Mouse (Mus musculus) megakaryocyte, adult 5-6 weeks (primary cell): Measurements from ENCODE around the gene Rbfox3. TPM values are rescaled to one million over a fixed set of nuclear protein-coding genes. Genes with fewer than 3 reads are reported as not detected.

Experiments
- ATAC-seq: 2 replicates; pipeline ENCODE4 v1.8.0; 2016; ENCODE audit warnings: mild to moderate bottlenecking, inconsistent platforms; ENCODE audit not compliant: poor library complexity, severe bottlenecking
- total RNA-seq, 2 experiments: library from RNA; stranded (forward) in 1 of 2; stranded (reverse) in 1 of 2; fragments of 153-499, 151-499 nt in 1 of 2; fragments of 221-1000, 200-1000 nt in 1 of 2; gene quantifications; 2 replicates each; pipeline versions ENCODE4 v1.2.3 to v1.2.4; 2015 to 2017

The Rbfox3 gene
- total RNA-seq, 2 experiments from 2014 or later: not detected

GRCm38 (mm10) chr11:118486281-118486680 lies 425.1 kb downstream of the Rbfox3 start:
- no peak for ATAC-seq

- no peak for ATAC-seq
Measured at GRCm38 (mm10) chr11:118485780-118486179, 425.6 kb downstream of the Rbfox3 start.

GRCm38 (mm10) chr11:118485338-118485737 lies 426.1 kb downstream of the Rbfox3 start:
- no peak for ATAC-seq

GRCm38 (mm10) chr11:118484169-118484568 lies 427.2 kb downstream of the Rbfox3 start:
- no peak for ATAC-seq

- ATAC-seq: no peak
Measured at GRCm38 (mm10) chr11:118481751-118482150, 429.6 kb downstream of the Rbfox3 start.

GRCm38 (mm10) chr11:118481231-118481630 lies 430.2 kb downstream of the Rbfox3 start:
- no peak for ATAC-seq

- no peak for ATAC-seq
Measured at GRCm38 (mm10) chr11:118479776-118480175, 431.6 kb downstream of the Rbfox3 start.

- ATAC-seq: peak; percentile 100
Measured at GRCm38 (mm10) chr11:118476396-118477373, 434.7 kb downstream of the Rbfox3 start, which contains the start of gene Engase. Gene Engase, plus strand, starts transcription at chr11:118476829.

- no peak for ATAC-seq
Measured at GRCm38 (mm10) chr11:118475496-118476083, 435.8 kb downstream of the Rbfox3 start.

GRCm38 (mm10) chr11:118473842-118474500 lies 437.4 kb downstream of the Rbfox3 start:
- no peak for ATAC-seq

- no peak for ATAC-seq
Measured at GRCm38 (mm10) chr11:118473161-118473560, 438.2 kb downstream of the Rbfox3 start.

- no peak for ATAC-seq
Measured at GRCm38 (mm10) chr11:118471676-118472075, 439.7 kb downstream of the Rbfox3 start.

- ATAC-seq: peak; percentile 66
Measured at GRCm38 (mm10) chr11:118470234-118470966, 441.0 kb downstream of the Rbfox3 start.

GRCm38 (mm10) chr11:118469509-118470160 lies 441.8 kb downstream of the Rbfox3 start:
- 0 out of 2 replicates have a peak, but pooled peaks have one; percentile 19 for ATAC-seq

GRCm38 (mm10) chr11:118467441-118468035 lies 443.9 kb downstream of the Rbfox3 start:
- no peak for ATAC-seq

- 0 out of 2 replicates have a peak, but pooled peaks have one; percentile 43 for ATAC-seq
Measured at GRCm38 (mm10) chr11:118460280-118460679, 451.1 kb downstream of the Rbfox3 start.

GRCm38 (mm10) chr11:118459536-118459935 lies 451.9 kb downstream of the Rbfox3 start:
- ATAC-seq: peak; percentile 47

- ATAC-seq: peak; percentile 62
Measured at GRCm38 (mm10) chr11:118459051-118459450, 452.3 kb downstream of the Rbfox3 start.

GRCm38 (mm10) chr11:118456937-118457336 lies 454.5 kb downstream of the Rbfox3 start:
- ATAC-seq: no peak

- no peak for ATAC-seq
Measured at GRCm38 (mm10) chr11:118455788-118456187, 455.6 kb downstream of the Rbfox3 start.
